ENCODE assay signal across 18 mouse cellular contexts in genomic region chr1:83896650-83897049, GRCm38 (mm10).
DNase-seq lines count a peak whose midpoint lies in the region; ATAC-seq and TF ChIP-seq lines count a peak whose summit lies in the region.
"Had no signal": no experiment of that assay in that cellular context is flagged by ENCODE, and none has a peak within 500 bp of the region (broad histone marks: within the 10 kb centered on the region; RNA-seq: fewer than 3 reads in every experiment).

No protein-coding gene starts in this region.

- no peaks in the 10 kb centered on the region for H3K27me3 ChIP-seq in heart, embryonic 10.5 days (ENCODE audit: insufficient read depth, poor library complexity, severe bottlenecking)
- H3K27me3 ChIP-seq in C2C12 (ENCODE audit: control insufficient read depth, insufficient read depth, insufficient read length) = no peaks in the 10 kb centered on the region
- H3K27me3 ChIP-seq in embryonic facial prominence, embryonic 15.5 days = no peaks in the 10 kb centered on the region
- no peaks in the 10 kb centered on the region for H3K27me3 ChIP-seq in liver, embryonic 11.5 days (replicated peaks; ENCODE audit: control insufficient read depth, insufficient read depth, low read length)
- H3K27me3 ChIP-seq: limb, embryonic 12.5 days had no signal

- no peak overlapping the region for H3K27ac ChIP-seq in heart, embryonic 10.5 days
- H3K27ac ChIP-seq in embryonic facial prominence, embryonic 15.5 days (replicated peaks) = no peak overlapping the region
- H3K27ac ChIP-seq in liver, embryonic 11.5 days (ENCODE audit: low read depth, low read length) = no peak overlapping the region
- H3K27ac ChIP-seq: hindbrain, embryonic 14.5 days; limb, embryonic 12.5 days; midbrain, embryonic 10.5 days had no signal

- peak; percentile 93 for DNase-seq in heart, adult 11 months
- DNase-seq in heart, embryonic 10.5 days (ENCODE audit: low spot score) = no peak
- DNase-seq in heart, postnatal 4 days = peak; percentile 37
- no peak for DNase-seq in liver, embryonic 11.5 days (ENCODE audit: low spot score)
- DNase-seq in right cerebral cortex, postnatal 14 days = no peak
- DNase-seq: adrenal gland, postnatal 14 days; cerebellum, adult 9-11 months; gastrocnemius, postnatal 36 days; kidney, adult 18-20 months; kidney, postnatal 25 days; layer of hippocampus, postnatal 36 days; lung, adult 2 months had no signal

- H3K4me1 ChIP-seq in heart, embryonic 10.5 days = no peaks in the 10 kb centered on the region
- H3K4me1 ChIP-seq in embryonic facial prominence, embryonic 15.5 days = 0 out of 2 replicates have a peak, but pooled peaks cover 4% of the 10 kb centered on the region
- H3K4me1 ChIP-seq in liver, embryonic 11.5 days (replicated peaks; ENCODE audit: control insufficient read depth, insufficient read depth, low read length) = no peaks in the 10 kb centered on the region
- H3K4me1 ChIP-seq: midbrain, embryonic 10.5 days had no signal

- no peaks in the 10 kb centered on the region for H3K79me3 ChIP-seq in C2C12 (ENCODE audit: low read depth)

- H3ac ChIP-seq in C2C12 (ENCODE audit: control insufficient read depth, insufficient read length, low read depth) = no peak overlapping the region

- H3K4me3 ChIP-seq in heart, embryonic 10.5 days = no peak overlapping the region
- H3K4me3 ChIP-seq in C2C12 (ENCODE audit: insufficient read depth, poor library complexity, severe bottlenecking) = no peak overlapping the region
- no peak overlapping the region for H3K4me3 ChIP-seq in embryonic facial prominence, embryonic 15.5 days (replicated peaks)
- no peak overlapping the region for H3K4me3 ChIP-seq in liver, embryonic 11.5 days (ENCODE audit: low read depth, low read length)
- H3K4me3 ChIP-seq: limb, embryonic 12.5 days; midbrain, embryonic 10.5 days had no signal

- TF ChIP-seq CTCF in C2C12 (IDR thresholded peaks at IDR 0.05; ENCODE audit: control insufficient read depth, insufficient read depth, insufficient read length) = no peak

- no peak overlapping the region for H3K9ac ChIP-seq in embryonic facial prominence, embryonic 15.5 days
- H3K9ac ChIP-seq in liver, embryonic 11.5 days (ENCODE audit: low read depth, low read length) = no peak overlapping the region
- H3K9ac ChIP-seq: hindbrain, embryonic 14.5 days; limb, embryonic 12.5 days had no signal

- no peak overlapping the region for H3K4me2 ChIP-seq in embryonic facial prominence, embryonic 15.5 days (replicated peaks)
- no peak overlapping the region for H3K4me2 ChIP-seq in liver, embryonic 11.5 days
- H3K4me2 ChIP-seq: hindbrain, embryonic 14.5 days; limb, embryonic 12.5 days had no signal

- H3K36me3 ChIP-seq in heart, embryonic 10.5 days = no peaks in the 10 kb centered on the region
- no peaks in the 10 kb centered on the region for H3K36me3 ChIP-seq in C2C12 (ENCODE audit: control insufficient read depth, insufficient read depth)
- no peaks in the 10 kb centered on the region for H3K36me3 ChIP-seq in embryonic facial prominence, embryonic 15.5 days
- no peaks in the 10 kb centered on the region for H3K36me3 ChIP-seq in liver, embryonic 11.5 days (ENCODE audit: control insufficient read depth, insufficient read depth, low read length)
- H3K36me3 ChIP-seq: limb, embryonic 12.5 days; midbrain, embryonic 10.5 days had no signal

- peak; percentile 47; the same call in 1 of the 2 replicates for ATAC-seq in embryonic facial prominence, embryonic 15.5 days (ENCODE audit: insufficient number of reproducible peaks, low FRiP score, low TSS enrichment, low read depth)
- no peak for ATAC-seq in liver, embryonic 11.5 days (replicated peaks; ENCODE audit: low FRiP score)
- ATAC-seq in megakaryocyte progenitor cell, adult 5-6 weeks (replicated peaks; ENCODE audit: poor library complexity) = no peak

- no peaks in the 10 kb centered on the region for H3K79me2 ChIP-seq in C2C12 (ENCODE audit: control insufficient read depth, insufficient read depth)

- WGBS in heart, embryonic 10.5 days = 15% methylated on average over 5 of the region's 5 CpGs
- 15% methylated on average over 5 of the region's 5 CpGs for WGBS in embryonic facial prominence, embryonic 15.5 days
- 33% methylated on average over 5 of the region's 5 CpGs for WGBS in liver, embryonic 11.5 days

- H3K9me3 ChIP-seq in heart, embryonic 10.5 days = no peaks in the 10 kb centered on the region
- H3K9me3 ChIP-seq in embryonic facial prominence, embryonic 15.5 days (replicated peaks) = no peaks in the 10 kb centered on the region
- H3K9me3 ChIP-seq in liver, embryonic 11.5 days (ENCODE audit: control insufficient read depth, low read length) = no peaks in the 10 kb centered on the region
- H3K9me3 ChIP-seq: limb, embryonic 12.5 days; midbrain, embryonic 10.5 days had no signal

TF ChIP-seq in C2C12, 6 proteins besides CTCF, POLR2A, EP300 and RAD21:
- TF ChIP-seq MAX (IDR thresholded peaks at IDR 0.05) (no peak), CEBPB (IDR thresholded peaks at IDR 0.05; ENCODE audit: low read depth) (no peak), MYOD1 (IDR thresholded peaks at IDR 0.05; ENCODE audit: control insufficient read depth, insufficient read length, low read depth) (peak; percentile 12)

Comparison
In these comparisons a context has a peak if more than half of its experiments do, and no peak if none do; other contexts are left out.
1. DNase-seq: peak in heart, adult 11 months (single experiment) and heart, postnatal 4 days (single experiment); none in heart, embryonic 10.5 days (single experiment), liver, embryonic 11.5 days (single experiment) and right cerebral cortex, postnatal 14 days (single experiment).